Mouse (Mus musculus) liver, embryonic 13.5 days (tissue): ENCODE results near the gene Tmc3. TPM values are rescaled to one million over a fixed set of nuclear protein-coding genes. Genes with fewer than 3 reads are reported as not detected.

ENCODE experiments used
- ATAC-seq: fragments of 200-750 bp; cut with Nextera tagmentation; 2 replicates; pipeline ENCODE4 v1.8.0; 2017; ENCODE audit warnings: low read depth, mild to moderate bottlenecking, moderate number of reproducible peaks, moderate library complexity
- DNase-seq: peaks from one replicate; pipeline ENCODE4 v3.0.0; 2022
- H3K27ac ChIP-seq: fragments of 300-500 bp; sonication (generic); 2 replicates; pipeline ENCODE4 v1.5.1; 2015; ENCODE audit warnings: moderate library complexity, mild to moderate bottlenecking, inconsistent platforms
- H3K27me3 ChIP-seq: fragments of 300-500 bp; sonication (generic); 2 replicates; pipeline ENCODE4 v1.6.1; 2015; ENCODE audit warnings: mild to moderate bottlenecking, inconsistent platforms
- H3K36me3 ChIP-seq: fragments of 300-500 bp; sonication (generic); 2 replicates; pipeline ENCODE4 v1.6.1; 2015; ENCODE audit warnings: mild to moderate bottlenecking, inconsistent platforms
- H3K4me1 ChIP-seq: fragments of 300-500 bp; sonication (generic); replicated peaks from 2 replicates; pipeline ENCODE4 v1.6.1; 2015; ENCODE audit warnings: inconsistent platforms
- H3K4me2 ChIP-seq: fragments of 300-500 bp; sonication (generic); 2 replicates; pipeline ENCODE4 v1.6.1; 2015; ENCODE audit warnings: inconsistent platforms, mild to moderate bottlenecking, moderate library complexity
- H3K4me3 ChIP-seq: fragments of 300-500 bp; sonication (generic); replicated peaks from 2 replicates; pipeline ENCODE4 v1.5.1; 2015; ENCODE audit warnings: mild to moderate bottlenecking, inconsistent platforms
- H3K9ac ChIP-seq: fragments of 300-500 bp; sonication (generic); 2 replicates; pipeline ENCODE4 v1.6.1; 2015; ENCODE audit warnings: mild to moderate bottlenecking, inconsistent platforms
- H3K9me3 ChIP-seq: fragments of 300-500 bp; sonication (generic); replicated peaks from 2 replicates; pipeline ENCODE4 v1.6.1; 2016; ENCODE audit warnings: inconsistent platforms
- WGBS: fragments of 180-500 bp; shearing (Covaris S2); methylation state at CpG from one replicate; pipeline ENCODE4 v1.1.7; 2015; ENCODE audit not compliant: insufficient replicate concordance; 5-methylcytosine and 5-hydroxymethylcytosine counted together
- polyA plus RNA-seq: library from polyadenylated mRNA; unstranded; fragments of >200 nt; fragmentation: Nextera tagmentation; extraction: Ambion mirVana; gene quantifications from 2 replicates; pipeline ENCODE4 v1.2.1, GENCODE M21; 2015

The Tmc3 gene
- polyA plus RNA-seq, 1 experiment from 2014 or later, result 0.44 TPM

DNA sequence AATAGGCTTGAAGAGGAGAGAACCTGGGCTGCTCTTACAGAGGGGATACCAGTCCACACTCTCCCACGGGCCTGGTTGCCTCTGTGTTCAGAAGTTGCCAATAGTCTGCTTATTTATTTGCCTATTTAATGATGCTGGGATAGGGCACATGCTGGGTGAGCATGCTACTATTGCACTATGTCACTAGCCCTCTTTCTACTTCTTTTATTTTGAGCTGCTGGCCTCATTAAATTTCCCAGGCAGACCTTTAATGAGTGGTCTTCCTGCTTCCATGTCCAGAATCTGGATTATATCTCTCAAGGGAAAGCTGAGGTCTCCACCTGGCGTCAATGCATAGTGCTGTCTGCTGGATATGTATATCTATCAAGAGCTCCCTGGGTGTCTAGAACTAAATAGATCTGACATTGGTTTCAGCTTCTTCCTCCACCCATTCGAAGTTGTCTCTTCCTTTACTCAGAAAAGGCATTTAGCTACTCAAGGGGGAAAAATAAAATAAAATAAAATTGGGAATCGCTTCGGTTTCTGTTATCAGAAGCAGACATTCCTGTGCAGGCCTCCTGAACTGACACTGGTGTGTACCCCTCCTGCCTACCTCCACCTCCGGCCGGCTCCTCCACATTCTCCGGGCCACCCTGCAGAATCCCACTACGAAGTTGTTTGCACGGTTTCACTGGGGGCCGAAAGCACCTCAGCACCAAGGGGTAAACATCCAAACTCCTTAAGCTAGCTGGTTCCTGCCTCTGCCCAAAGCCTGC, 46.5 kb downstream of the Tmc3 start:
- Histone ChIP-seq H3K36me3 (no peaks in the 10 kb centered on the region), H3K27me3 (no peaks in the 10 kb centered on the region), H3K4me2 (peak overlapping the region; percentile 84), H3K4me3 (peak overlapping the region; percentile 67), H3K4me1 (peaks cover 34% of the 10 kb centered on the region), H3K9me3 (no peaks in the 10 kb centered on the region), H3K9ac (peak overlapping the region; percentile 61), H3K27ac (no peak overlapping the region; the same call in 1 of the 2 replicates)
- DNase-seq, result no peak
- ATAC-seq, result peak; percentile 68
- 8% methylated on average over 11 of the region's 11 CpGs for WGBS

DNA sequence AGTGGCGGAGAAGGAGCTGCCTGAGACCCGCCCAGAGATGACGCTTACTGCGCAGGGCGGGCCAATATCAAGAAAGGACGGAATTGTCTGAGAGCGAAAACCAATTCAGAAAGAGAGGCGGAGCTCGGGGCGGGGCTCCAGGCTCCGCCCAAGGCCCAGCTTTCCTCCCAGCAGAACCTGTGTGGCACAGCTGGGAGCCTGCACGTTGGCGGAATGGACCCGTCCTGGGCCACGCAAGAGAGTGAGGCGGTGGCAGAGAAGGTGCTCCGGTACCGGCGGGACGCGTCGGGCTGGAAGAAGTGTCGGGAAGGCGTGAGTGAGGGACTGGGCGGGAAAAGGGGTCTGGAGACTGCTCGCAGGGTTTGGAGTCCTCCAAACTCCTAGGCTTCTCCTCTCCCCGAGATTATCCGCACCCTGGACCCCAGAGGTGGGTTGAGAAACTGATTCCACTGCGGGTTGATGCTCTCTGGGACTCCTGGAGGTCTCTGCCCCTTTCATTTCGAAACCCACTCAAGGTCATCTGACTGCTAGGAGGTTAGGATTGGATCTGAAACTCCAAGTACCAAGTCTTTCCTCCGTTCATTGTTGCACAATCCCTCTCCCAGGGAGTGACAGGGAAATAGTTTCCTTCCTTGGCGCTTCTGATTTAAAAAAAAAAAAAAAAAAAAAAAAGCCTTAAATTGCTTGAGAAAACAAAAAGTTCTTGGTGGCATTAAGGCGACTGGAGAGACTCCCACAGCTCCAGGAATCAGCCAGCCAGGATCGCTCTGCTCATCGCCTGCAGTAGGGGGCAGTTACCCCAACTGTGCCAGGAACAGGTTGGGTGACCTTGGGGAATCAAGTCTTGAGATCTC, 47.3 kb downstream of the Tmc3 start, which contains the start of gene Stard5:
TSS of gene Stard5 (plus strand) at position 132 of the 854 bp plus-strand sequence.
- Histone ChIP-seq H3K9me3 (no peaks in the 10 kb centered on the region), H3K36me3 (0 out of 2 replicates have a peak, but pooled peaks cover 6% of the 10 kb centered on the region), H3K27ac (no peak within 1 kb of the TSS; the same call in 1 of the 2 replicates), H3K27me3 (no peaks in the 10 kb centered on the region), H3K9ac (peak within 1 kb of the TSS; percentile 75), H3K4me1 (peaks cover 34% of the 10 kb centered on the region), H3K4me2 (peak within 1 kb of the TSS; percentile 84), H3K4me3 (peak within 1 kb of the TSS; percentile 67)
- peak; percentile 89 for DNase-seq
- peak; percentile 97 for ATAC-seq
- 1% methylated on average over 35 of the region's 35 CpGs for WGBS

DNA sequence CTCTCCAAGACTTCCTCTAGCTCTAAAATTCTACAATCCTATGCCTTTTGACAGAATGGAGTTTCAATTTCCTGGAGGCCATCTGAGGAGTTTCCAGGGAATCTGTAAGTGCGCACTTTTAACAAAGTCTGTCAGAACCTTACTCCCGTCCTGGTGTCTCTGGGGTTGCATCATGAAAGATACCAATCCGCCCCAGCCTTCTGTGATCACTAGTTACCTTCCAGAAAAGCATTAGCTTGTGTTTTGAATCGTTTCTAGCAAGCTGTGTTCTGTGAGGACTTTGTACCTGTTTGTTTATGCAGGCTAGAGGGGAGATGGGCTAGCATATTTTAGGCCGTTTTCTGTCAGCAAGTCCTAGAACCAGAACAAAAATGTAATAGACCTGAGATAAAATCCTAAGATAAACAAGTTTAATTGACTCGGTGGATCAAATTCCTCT, 48.0 kb downstream of the Tmc3 start:
- H3K27ac ChIP-seq, result no peak overlapping the region
- H3K9me3 ChIP-seq, result no peaks in the 10 kb centered on the region
- peak overlapping the region; percentile 84 for H3K4me2 ChIP-seq
- no peak for DNase-seq
- H3K36me3 ChIP-seq, result peaks cover 8% of the 10 kb centered on the region; the same call in 1 of the 2 replicates
- 50% methylated on average over 6 of the region's 6 CpGs for WGBS
- peak overlapping the region; percentile 67 for H3K4me3 ChIP-seq
- no peaks in the 10 kb centered on the region for H3K27me3 ChIP-seq
- H3K9ac ChIP-seq, result peak overlapping the region; percentile 75
- ATAC-seq, result no peak
- H3K4me1 ChIP-seq, result peaks cover 34% of the 10 kb centered on the region

DNA sequence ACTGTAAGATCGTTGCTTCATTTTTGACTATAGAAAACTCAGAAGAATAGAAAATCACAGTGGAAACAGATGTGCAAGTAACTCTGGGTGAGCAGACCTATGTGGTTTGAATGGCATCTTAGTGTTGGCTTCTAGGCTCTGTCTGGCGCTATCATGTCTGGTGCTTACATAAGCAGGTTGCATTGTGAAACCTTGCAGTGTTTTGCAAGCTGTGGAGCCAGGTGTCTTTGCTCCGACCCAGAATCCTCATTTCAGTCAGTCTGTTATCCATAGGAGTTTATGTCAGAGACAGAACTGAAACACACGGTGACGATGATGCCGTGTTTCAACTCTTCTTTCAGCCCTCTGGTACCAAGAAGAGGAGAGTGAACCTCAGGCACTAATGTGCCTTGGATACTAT, 49.1 kb downstream of the Tmc3 start:
- Histone ChIP-seq H3K36me3 (peaks cover 12% of the 10 kb centered on the region; the same call in 1 of the 2 replicates), H3K27ac (no peak overlapping the region), H3K4me2 (peak overlapping the region; percentile 84; the same call in 1 of the 2 replicates), H3K4me3 (no peak overlapping the region), H3K4me1 (peaks cover 34% of the 10 kb centered on the region), H3K27me3 (no peaks in the 10 kb centered on the region), H3K9me3 (no peaks in the 10 kb centered on the region), H3K9ac (no peak overlapping the region)
- no peak for ATAC-seq
- WGBS, result 81% methylated on average over 6 of the region's 6 CpGs
- no peak for DNase-seq

DNA sequence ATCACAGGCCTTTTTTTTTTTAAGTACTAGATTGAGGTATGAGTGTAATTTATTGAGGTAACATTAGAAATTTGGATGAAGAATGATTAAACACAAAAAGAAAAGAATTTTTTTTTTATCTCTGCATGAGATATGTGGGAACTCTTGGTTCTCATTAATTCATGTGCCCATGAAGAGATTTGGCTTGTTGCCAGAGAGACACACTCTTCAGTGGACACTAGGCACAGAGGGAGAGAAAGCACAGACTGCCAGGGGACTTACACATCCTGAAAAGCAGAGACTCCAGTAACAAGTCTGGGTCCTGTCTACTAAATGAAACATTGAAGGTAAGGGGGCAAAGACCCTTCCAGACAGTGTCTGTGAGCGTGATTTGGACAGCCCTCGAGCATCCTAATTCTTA, 51.0 kb downstream of the Tmc3 start:
- H3K4me2 ChIP-seq, result no peak overlapping the region
- 66% methylated on average over 2 of the region's 2 CpGs for WGBS
- H3K9me3 ChIP-seq, result no peaks in the 10 kb centered on the region
- H3K27me3 ChIP-seq, result no peaks in the 10 kb centered on the region
- DNase-seq, result no peak
- no peak overlapping the region for H3K4me3 ChIP-seq
- H3K27ac ChIP-seq, result no peak overlapping the region
- ATAC-seq, result no peak
- H3K4me1 ChIP-seq, result peaks cover 32% of the 10 kb centered on the region
- H3K36me3 ChIP-seq, result peaks cover 18% of the 10 kb centered on the region; the same call in 1 of the 2 replicates
- no peak overlapping the region for H3K9ac ChIP-seq

DNA sequence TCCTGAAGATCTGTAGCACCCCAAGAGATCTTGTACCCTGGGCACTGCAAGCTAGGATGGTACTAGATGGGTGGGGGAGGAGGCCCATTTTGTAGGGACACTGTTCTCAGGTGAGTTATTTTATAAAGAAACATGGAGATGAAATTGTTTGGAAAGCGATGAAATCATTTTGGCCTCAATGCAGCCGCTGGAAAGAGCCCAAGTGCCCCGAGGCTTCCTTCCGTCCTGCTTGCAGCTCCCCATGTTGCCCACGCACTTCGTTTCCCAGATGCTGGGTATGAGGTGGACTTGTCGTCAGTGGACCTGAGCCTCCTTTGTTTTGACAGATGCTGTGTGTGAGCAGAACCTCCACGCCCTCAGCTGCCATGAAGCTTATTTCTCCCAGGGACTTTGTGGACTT, 51.7 kb downstream of the Tmc3 start:
- H3K9ac ChIP-seq, result no peak overlapping the region
- no peaks in the 10 kb centered on the region for H3K9me3 ChIP-seq
- WGBS, result 80% methylated on average over 8 of the region's 8 CpGs
- H3K4me3 ChIP-seq, result no peak overlapping the region
- peaks cover 18% of the 10 kb centered on the region; the same call in 1 of the 2 replicates for H3K36me3 ChIP-seq
- peaks cover 25% of the 10 kb centered on the region for H3K4me1 ChIP-seq
- no peak overlapping the region for H3K27ac ChIP-seq
- ATAC-seq, result no peak
- H3K4me2 ChIP-seq, result no peak overlapping the region
- H3K27me3 ChIP-seq, result no peaks in the 10 kb centered on the region
- no peak for DNase-seq

DNA sequence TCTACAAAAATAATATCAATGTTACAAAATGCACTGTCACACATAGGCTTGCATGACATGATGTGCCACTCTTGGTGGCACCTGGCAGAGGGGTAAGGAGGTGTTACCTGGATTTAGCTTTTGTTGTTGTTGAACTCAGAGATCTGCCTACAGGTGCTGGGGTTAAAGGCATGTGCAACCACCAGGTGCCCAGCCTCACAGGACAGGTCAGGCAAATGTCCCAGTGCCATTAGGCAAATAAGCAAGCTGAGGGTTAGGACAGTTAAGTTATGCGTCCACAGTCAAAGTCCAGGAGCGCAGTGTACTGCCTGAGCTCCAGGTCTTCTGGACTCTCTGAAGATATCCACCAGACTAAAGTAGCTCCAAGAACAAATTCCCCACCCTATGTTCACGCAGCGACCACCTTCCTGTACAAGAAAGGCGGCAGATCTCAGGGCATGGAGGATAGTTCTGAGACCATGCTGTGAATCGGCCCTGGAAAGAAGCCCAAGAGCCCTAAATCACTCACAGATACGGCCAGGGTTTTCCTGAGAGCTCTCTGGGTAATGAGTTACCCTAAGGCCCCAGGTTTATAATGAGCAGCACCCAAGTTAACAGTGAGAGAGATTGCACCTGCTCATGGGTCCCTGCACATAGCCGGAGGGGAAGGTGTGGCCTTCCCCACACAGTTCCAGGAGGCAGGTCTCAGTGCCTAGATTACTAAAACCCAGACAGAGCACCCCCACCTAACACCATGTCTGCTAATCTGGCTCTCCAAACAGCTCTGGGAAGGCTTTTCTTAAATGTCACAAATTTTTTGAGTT, 53.3 kb downstream of the Tmc3 start:
- 70% methylated on average over 8 of the region's 8 CpGs for WGBS
- H3K4me3 ChIP-seq, result no peak overlapping the region
- peak; percentile 43; the same call in 1 of the 2 replicates for ATAC-seq
- H3K36me3 ChIP-seq, result peaks cover 23% of the 10 kb centered on the region; the same call in 1 of the 2 replicates
- H3K9me3 ChIP-seq, result no peaks in the 10 kb centered on the region
- no peak overlapping the region for H3K9ac ChIP-seq
- H3K27ac ChIP-seq, result no peak overlapping the region
- DNase-seq, result no peak
- no peaks in the 10 kb centered on the region for H3K27me3 ChIP-seq
- no peak overlapping the region for H3K4me2 ChIP-seq
- peaks cover 11% of the 10 kb centered on the region for H3K4me1 ChIP-seq

DNA sequence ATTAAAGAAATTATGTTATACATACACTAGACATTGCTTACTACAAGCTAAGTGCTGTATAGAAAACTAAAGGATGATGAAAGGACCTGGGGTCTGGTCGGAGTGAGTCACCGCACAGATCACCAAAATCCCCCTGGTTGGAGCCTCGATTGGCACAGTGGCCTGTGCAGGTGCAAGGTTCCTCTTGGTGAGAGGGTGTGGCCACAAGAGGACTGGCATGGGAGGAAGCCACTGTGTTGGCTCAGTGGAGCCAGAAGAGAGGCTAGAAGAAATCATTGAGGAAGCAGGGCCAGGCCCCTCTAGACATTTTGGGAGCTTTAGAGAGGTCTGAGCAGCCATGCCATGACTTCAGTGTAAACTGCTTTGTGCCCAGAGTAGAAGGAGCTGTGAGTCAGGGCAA, 54.4 kb downstream of the Tmc3 start:
- no peak overlapping the region for H3K9ac ChIP-seq
- no peak overlapping the region for H3K4me3 ChIP-seq
- no peaks in the 10 kb centered on the region for H3K27me3 ChIP-seq
- H3K4me1 ChIP-seq, result peaks cover under 1% of the 10 kb centered on the region; the same call in 1 of the 2 replicates
- WGBS, result 60% methylated on average over 3 of the region's 3 CpGs
- no peaks in the 10 kb centered on the region for H3K9me3 ChIP-seq
- peaks cover 23% of the 10 kb centered on the region; the same call in 1 of the 2 replicates for H3K36me3 ChIP-seq
- DNase-seq (no peak), ATAC-seq (no peak)
- H3K4me2 ChIP-seq, result no peak overlapping the region
- no peak overlapping the region for H3K27ac ChIP-seq

DNA sequence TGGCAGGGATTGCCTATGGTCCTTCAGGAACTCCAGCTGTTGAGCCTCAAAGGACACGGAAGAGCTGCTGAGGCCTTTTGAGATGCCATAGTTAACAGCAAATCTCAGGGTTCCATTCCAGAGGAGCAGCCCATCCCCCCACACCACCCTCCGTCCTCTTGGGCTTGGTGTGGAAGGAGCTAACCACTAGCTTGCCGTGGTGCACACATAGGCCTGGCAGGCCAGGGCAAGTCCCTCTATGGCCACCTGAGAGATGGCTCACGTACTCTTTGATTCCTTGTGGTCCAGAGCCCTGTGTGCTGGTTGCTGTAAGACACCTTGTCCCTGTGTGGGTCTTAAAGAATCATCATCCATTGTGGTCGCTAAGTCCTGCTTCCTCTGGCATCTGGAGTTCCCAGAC, 55.9 kb downstream of the Tmc3 start:
- DNase-seq, result no peak

DNA sequence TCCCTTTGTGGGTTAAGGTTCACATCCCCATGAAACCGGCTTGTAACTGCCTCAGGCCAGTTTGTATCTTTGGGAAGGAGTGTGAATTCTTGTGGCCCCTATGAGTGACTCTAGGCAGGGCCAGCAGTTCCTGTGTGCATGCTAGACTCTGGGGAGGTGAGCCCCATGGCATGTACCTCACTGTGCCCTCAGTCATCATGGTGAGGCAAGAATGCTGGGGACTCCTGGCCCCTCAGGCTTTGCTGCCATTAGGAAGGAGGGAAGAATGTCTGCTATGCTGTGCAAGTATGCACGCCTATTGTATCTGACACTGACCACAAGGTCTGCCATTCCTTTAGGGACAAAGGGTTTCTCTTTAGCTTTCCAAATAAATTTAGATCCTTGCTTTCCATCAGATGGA, 56.4 kb downstream of the Tmc3 start:
- H3K4me2 ChIP-seq, result no peak overlapping the region
- ATAC-seq, result no peak
- H3K4me3 ChIP-seq, result no peak overlapping the region
- no peaks in the 10 kb centered on the region for H3K27me3 ChIP-seq
- H3K36me3 ChIP-seq, result peaks cover 23% of the 10 kb centered on the region; the same call in 1 of the 2 replicates
- no peak overlapping the region for H3K27ac ChIP-seq
- no peaks in the 10 kb centered on the region; the same call in 1 of the 2 replicates for H3K4me1 ChIP-seq
- DNase-seq, result no peak
- no peak overlapping the region for H3K9ac ChIP-seq
- no peaks in the 10 kb centered on the region for H3K9me3 ChIP-seq
- 61% methylated on average over 2 of the region's 2 CpGs for WGBS

More for the DNA sequence above, 55.9 kb downstream of the Tmc3 start:
- Histone ChIP-seq H3K9me3 (no peaks in the 10 kb centered on the region), H3K27me3 (no peaks in the 10 kb centered on the region), H3K4me1 (no peaks in the 10 kb centered on the region; the same call in 1 of the 2 replicates), H3K27ac (no peak overlapping the region), H3K9ac (no peak overlapping the region), H3K4me2 (no peak overlapping the region), H3K4me3 (no peak overlapping the region), H3K36me3 (peaks cover 23% of the 10 kb centered on the region; the same call in 1 of the 2 replicates)
- ATAC-seq, result no peak
- WGBS, result 75% methylated on average over 5 of the region's 5 CpGs
